Mouse (Mus musculus) stomach, postnatal 0 days (tissue): ENCODE data around the gene Smok3b.

Source experiments
- CTCF ChIP-seq: IDR thresholded peaks from 2 replicates; pipeline ENCODE4 v1.5.1; 2016; ENCODE audit warnings: antibody characterized with exemption, low read depth, mild to moderate bottlenecking, moderate library complexity
- EP300 ChIP-seq: optimal IDR thresholded peaks from 2 replicates; pipeline ENCODE3; 2016; ENCODE audit warnings: antibody characterized with exemption

DNA sequence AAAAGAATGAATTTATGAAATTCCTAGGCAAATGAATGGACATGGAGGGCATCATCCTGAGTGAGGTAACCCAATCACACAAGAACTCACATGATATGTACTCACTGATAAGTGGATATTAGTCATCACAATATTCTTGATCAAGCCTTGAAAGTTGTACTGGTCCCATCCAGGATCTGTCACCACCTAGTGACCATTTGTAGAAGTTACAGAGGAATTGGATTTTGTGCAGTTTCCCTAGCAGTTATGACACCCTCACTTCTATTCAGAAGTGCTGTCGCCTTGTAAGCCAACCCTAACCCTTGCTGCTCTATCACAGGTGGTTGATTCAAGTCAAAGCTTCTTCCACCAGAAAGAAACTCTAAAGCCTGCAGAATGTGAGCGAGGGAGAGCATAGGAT is 48.1 kb upstream of the Smok3b start:
- TF ChIP-seq CTCF: peak; percentile 57
- TF ChIP-seq EP300: no peak
